Mouse (Mus musculus) CH12.LX (cell line): ENCODE measurements at regions not wholly inside any gene's neighbourhood (a gene's known extent, or its start where the extent isn't known, plus 50 kb on each side); places are given as distances from the start of the nearest gene placed in this dataset.

ENCODE experiments used
- DNase-seq: peaks from one replicate; pipeline ENCODE4 v3.0.0-alpha.2; 2013; ENCODE audit errors: extremely low read depth
- H3K27ac ChIP-seq: 2 replicates; pipeline ENCODE4 v1.5.1; 2012; ENCODE audit warnings: low read depth, mild to moderate bottlenecking, control low read depth, moderate library complexity; ENCODE audit not compliant: insufficient read depth
- H3K27me3 ChIP-seq: replicated peaks from 2 replicates; pipeline ENCODE3; 2012; ENCODE audit warnings: inconsistent platforms
- H3K36me3 ChIP-seq, 2 experiments: replicated peaks in 1 of 2; 2 replicates each; pipeline versions ENCODE3 to v1.6.1; 2012; ENCODE audit warnings: inconsistent platforms in 1 of 2, low read length in 1 of 2, mild to moderate bottlenecking in 1 of 2, mixed read lengths in 1 of 2, moderate library complexity in 1 of 2; ENCODE audit not compliant: control insufficient read depth in 1 of 2, insufficient read depth in 1 of 2
- H3K4me1 ChIP-seq, 2 experiments: 2 replicates each; pipeline ENCODE4 v1.6.1; 2012; ENCODE audit warnings: inconsistent platforms in 1 of 2, moderate library complexity in 1 of 2; ENCODE audit not compliant: insufficient read depth in 2 of 2, control insufficient read depth in 1 of 2
- H3K4me2 ChIP-seq: 2 replicates; pipeline ENCODE4 v1.6.1; 2012; ENCODE audit warnings: low read depth, mild to moderate bottlenecking, control low read depth; ENCODE audit not compliant: poor library complexity, insufficient read depth, severe bottlenecking
- H3K4me3 ChIP-seq, 3 experiments: fragments of 150-350 bp in 1 of 3; sonication (generic) in 1 of 3; replicated peaks in 1 of 3; 2 replicates each; pipeline versions ENCODE3 to v1.5.1; 2011 to 2012; ENCODE audit warnings: low read depth in 2 of 3, low read length in 2 of 3, mild to moderate bottlenecking in 2 of 3, moderate library complexity in 2 of 3, control low read depth in 1 of 3, improper control_type of control experiment in 1 of 3, inconsistent platforms in 1 of 3, mixed read lengths in 1 of 3; ENCODE audit not compliant: poor library complexity in 1 of 3
- H3K79me2 ChIP-seq: replicated peaks from 2 replicates; pipeline ENCODE4 v1.6.1; 2012; ENCODE audit warnings: mild to moderate bottlenecking, moderate library complexity; ENCODE audit not compliant: control insufficient read depth, poor library complexity, insufficient read depth, severe bottlenecking; ENCODE audit errors: extremely low read depth
- H3K9ac ChIP-seq: 2 replicates; pipeline ENCODE4 v1.6.1; 2012; ENCODE audit warnings: low read depth, mild to moderate bottlenecking, control low read depth, moderate library complexity; ENCODE audit not compliant: insufficient read depth
- H3K9me3 ChIP-seq: replicated peaks from 2 replicates; pipeline ENCODE3; 2012; ENCODE audit warnings: low read length, inconsistent platforms, mixed read lengths
- BHLHE40 ChIP-seq: IDR thresholded peaks from 2 replicates; pipeline ENCODE4 v1.6.1; 2011; ENCODE audit warnings: mild to moderate bottlenecking, low read depth, low read length, improper control_type of control experiment
- E2F4 ChIP-seq: IDR thresholded peaks from 2 replicates; pipeline ENCODE4 v1.6.1; 2011; ENCODE audit warnings: low read depth, low read length, improper control_type of control experiment; ENCODE audit not compliant: insufficient replicate concordance
- EP300 ChIP-seq: IDR thresholded peaks from 2 replicates; pipeline ENCODE4 v1.6.1; 2011; ENCODE audit warnings: low read length, improper control_type of control experiment
- ETS1 ChIP-seq: conservative IDR thresholded peaks from 2 replicates; pipeline ENCODE4 v1.6.1; 2012; ENCODE audit warnings: low read depth, mild to moderate bottlenecking, inconsistent platforms, low read length, improper control_type of control experiment, moderate library complexity
- GABPA ChIP-seq: IDR thresholded peaks from 2 replicates; pipeline ENCODE4 v1.6.1; 2012; ENCODE audit warnings: low read depth, low read length, improper control_type of control experiment, inconsistent platforms; ENCODE audit not compliant: insufficient replicate concordance
- HCFC1 ChIP-seq: IDR thresholded peaks from 2 replicates; pipeline ENCODE4 v1.6.1; 2012; ENCODE audit warnings: low read depth, mild to moderate bottlenecking, inconsistent platforms, low read length, improper control_type of control experiment
- IRF4 ChIP-seq: IDR thresholded peaks from 2 replicates; pipeline ENCODE4 v1.6.1; 2014; ENCODE audit warnings: low read depth, mild to moderate bottlenecking, inconsistent platforms, low read length, improper control_type of control experiment
- JUND ChIP-seq: conservative IDR thresholded peaks from 2 replicates; pipeline ENCODE4 v1.6.1; 2011; ENCODE audit warnings: low read depth, low read length, improper control_type of control experiment
- MAX ChIP-seq: IDR thresholded peaks from 2 replicates; pipeline ENCODE4 v1.6.1; 2011; ENCODE audit warnings: low read length, improper control_type of control experiment
- MYC ChIP-seq: IDR thresholded peaks from 2 replicates; pipeline ENCODE4 v1.6.1; 2011; ENCODE audit warnings: low read depth, mild to moderate bottlenecking, improper control_type of control experiment, low read length
- POLR2A ChIP-seq: IDR thresholded peaks from 2 replicates; pipeline ENCODE4 v1.6.1; 2011; ENCODE audit warnings: low read depth, mild to moderate bottlenecking, improper control_type of control experiment, low read length
- POLR2AphosphoS2 ChIP-seq: IDR thresholded peaks from 2 replicates; pipeline ENCODE4 v1.6.1; 2011; ENCODE audit warnings: low read depth, low read length, improper control_type of control experiment
- TBP ChIP-seq: conservative IDR thresholded peaks from 2 replicates; pipeline ENCODE4 v1.6.1; 2011; ENCODE audit warnings: low read depth, low read length, improper control_type of control experiment
- TCF12 ChIP-seq: IDR thresholded peaks from 2 replicates; pipeline ENCODE4 v1.6.1; 2014; ENCODE audit warnings: low read depth, mild to moderate bottlenecking, inconsistent platforms, low read length, improper control_type of control experiment
- USF2 ChIP-seq: conservative IDR thresholded peaks from 2 replicates; pipeline ENCODE4 v1.6.1; 2011; ENCODE audit warnings: low read depth, low read length, improper control_type of control experiment
- ZKSCAN1 ChIP-seq: IDR thresholded peaks from 2 replicates; pipeline ENCODE4 v1.6.1; 2012; ENCODE audit warnings: low read depth, inconsistent platforms, low read length, improper control_type of control experiment, borderline replicate concordance
- ZNF384 ChIP-seq: IDR thresholded peaks from 2 replicates; pipeline ENCODE4 v1.6.1; 2012; ENCODE audit warnings: low read depth, low read length, improper control_type of control experiment, inconsistent platforms
- dilution Hi-C: fragments of 300-500 bp; cut with MboI; formaldehyde crosslinking; loops from 2 replicates; pipeline ENCODE4 v1.14.3; 2020; ENCODE audit warnings: low sequenced_read_pairs; ENCODE audit not compliant: extremely low pct_unique_long_range_greater_than_20kb, extremely low pct_ligation_motif_present
- in situ Hi-C: fragments of 300-500 bp; cut with MboI; formaldehyde crosslinking; loops from 3 replicates; pipeline ENCODE4 v1.14.3; 2019; ENCODE audit warnings: low sequenced_read_pairs, low pct_ligation_motif_present, low pct_unique_long_range_greater_than_20kb, mixed read lengths

DNA sequence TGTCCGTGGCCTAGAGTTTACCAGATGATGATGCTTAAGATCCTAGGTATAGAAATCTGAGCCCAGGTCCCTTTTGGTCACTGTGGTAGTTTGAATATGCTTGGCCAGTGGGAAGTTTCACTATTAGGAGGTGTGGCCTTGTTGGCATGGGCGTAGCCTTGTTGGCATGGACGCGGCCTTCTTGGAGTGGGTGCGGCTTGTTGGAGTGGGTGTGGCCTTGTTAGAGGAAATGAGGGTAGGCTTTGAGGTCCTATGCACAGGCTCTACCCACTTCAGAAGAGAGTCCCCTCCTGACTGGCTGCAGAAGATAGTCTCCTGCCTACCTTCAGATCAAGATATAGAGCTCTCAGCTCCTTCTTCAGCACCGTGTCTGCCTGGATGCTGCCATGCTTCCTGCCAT lies 69.4 kb downstream of the Lmo4 start:
- no peaks in the 10 kb centered on the region for H3K79me2 ChIP-seq
- TF ChIP-seq EP300 (no peak), GABPA (no peak), TCF12 (no peak), HCFC1 (no peak), JUND (no peak), MYC (no peak), BHLHE40 (no peak), TBP (no peak), E2F4 (no peak), ETS1 (no peak), MAX (no peak), ZNF384 (no peak), POLR2A (no peak), USF2 (no peak), ZKSCAN1 (no peak), POLR2AphosphoS2 (no peak)
- no peaks in the 10 kb centered on the region for H3K36me3 ChIP-seq
- no peak overlapping the region for H3K4me2 ChIP-seq
- H3K9me3 ChIP-seq: no peaks in the 10 kb centered on the region
- H3K27me3 ChIP-seq: no peaks in the 10 kb centered on the region
- H3K27ac ChIP-seq: no peak overlapping the region
- DNase-seq: peak; percentile 28
- no peak overlapping the region for H3K9ac ChIP-seq
- in situ Hi-C loops (no loop called here), dilution Hi-C loops (no loop called here)
- no peak overlapping the region for H3K4me3 ChIP-seq
- peaks cover 14 to 21% of the 10 kb centered on the region in 2 experiments for H3K4me1 ChIP-seq

DNA sequence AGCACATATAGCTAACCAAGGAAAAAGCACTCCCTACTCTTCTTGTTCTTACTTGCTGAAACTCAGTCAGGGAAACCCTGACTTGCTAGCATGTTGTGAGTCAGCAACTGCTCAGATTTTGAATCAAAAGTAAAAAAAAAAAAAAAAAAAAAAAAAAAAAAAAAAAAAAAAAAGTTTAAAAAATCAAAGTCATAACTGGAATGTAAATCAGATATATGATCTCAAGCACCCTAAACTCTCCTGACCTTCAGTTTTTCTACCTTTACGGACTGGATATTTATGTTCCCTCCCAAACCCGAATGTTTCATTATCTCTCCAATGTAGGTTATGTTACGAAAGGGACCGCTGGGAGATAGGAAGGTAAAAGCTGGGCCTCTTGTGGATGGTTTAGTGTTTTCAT lies 77.0 kb downstream of the Lmo4 start:
- DNase-seq: no peak
- H3K27me3 ChIP-seq: no peaks in the 10 kb centered on the region
- H3K9ac ChIP-seq: no peak overlapping the region
- H3K4me2 ChIP-seq: no peak overlapping the region
- no peaks in the 10 kb centered on the region for H3K79me2 ChIP-seq
- no peak overlapping the region for H3K27ac ChIP-seq
- peaks cover under 1 to 8% of the 10 kb centered on the region in 2 experiments; a peak in 3 of 4 replicates for H3K4me1 ChIP-seq
- dilution Hi-C loops: no loop called here
- in situ Hi-C loops: no loop called here
- TF ChIP-seq IRF4: peak; percentile 0; the same call in 1 of the 2 replicates
- no peak for TF ChIP-seq POLR2AphosphoS2
- TF ChIP-seq POLR2A: no peak
- peak; percentile 92 for TF ChIP-seq ZNF384
- TF ChIP-seq, all 38 proteins: peak for 2
- no peak overlapping the region for H3K4me3 ChIP-seq
- H3K9me3 ChIP-seq: no peaks in the 10 kb centered on the region
- H3K36me3 ChIP-seq: no peaks in the 10 kb centered on the region
